Mouse (Mus musculus): ENCODE results near the gene Adamtsl1. TPM values are rescaled to one million over a fixed set of nuclear protein-coding genes. Genes with fewer than 3 reads are reported as not detected.
A peak's percentile ranks its signal among the peaks of the same experiment; 100 is the strongest.

The Adamtsl1 gene
- total RNA-seq, 2 experiments from 2014 or later: not detected

DNA sequence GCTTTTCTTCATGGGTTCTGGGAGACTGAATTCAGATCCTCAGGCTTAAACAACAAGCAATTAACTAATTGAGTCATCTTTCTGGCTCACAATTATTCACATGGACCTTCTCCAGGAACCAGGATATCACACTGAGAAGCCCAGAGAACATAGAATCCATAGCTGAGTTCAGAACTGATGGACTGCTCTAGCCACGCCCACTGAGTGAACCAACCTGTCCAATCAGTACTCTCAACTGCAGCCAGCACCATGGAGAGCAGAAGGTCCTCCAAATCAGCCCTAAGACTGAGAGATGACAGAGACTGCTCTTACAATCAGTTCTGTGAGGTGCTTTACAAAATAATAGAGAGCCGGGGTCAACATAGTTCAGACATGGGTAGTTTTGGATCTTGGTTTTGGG is 276.3 kb downstream of the Adamtsl1 start:
- 0 out of 2 replicates have a peak, but pooled peaks have one; percentile 37 for ATAC-seq (replicated peaks; ENCODE audit: poor library complexity)

DNA sequence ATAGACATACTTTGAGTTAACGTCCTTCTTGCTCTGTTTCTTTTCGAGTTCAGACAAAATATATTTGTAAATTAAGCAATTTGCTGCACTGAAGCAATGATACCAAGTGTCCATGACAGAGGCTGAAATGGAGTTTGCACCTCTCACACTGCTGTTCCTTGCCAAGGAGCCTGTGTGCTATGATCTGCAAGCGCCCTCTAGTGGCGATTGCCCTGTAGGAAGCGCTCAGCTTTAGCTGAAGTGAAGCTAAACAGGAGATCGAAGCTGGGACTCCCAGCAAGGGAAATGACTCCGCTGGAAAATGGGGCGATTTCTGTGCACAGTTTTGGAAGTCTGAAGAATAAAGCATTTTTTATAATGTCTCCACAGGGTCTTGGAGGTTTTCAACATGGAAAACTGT is 287.8 kb downstream of the Adamtsl1 start:
- peak; percentile 91 for ATAC-seq (replicated peaks; ENCODE audit: poor library complexity)

DNA sequence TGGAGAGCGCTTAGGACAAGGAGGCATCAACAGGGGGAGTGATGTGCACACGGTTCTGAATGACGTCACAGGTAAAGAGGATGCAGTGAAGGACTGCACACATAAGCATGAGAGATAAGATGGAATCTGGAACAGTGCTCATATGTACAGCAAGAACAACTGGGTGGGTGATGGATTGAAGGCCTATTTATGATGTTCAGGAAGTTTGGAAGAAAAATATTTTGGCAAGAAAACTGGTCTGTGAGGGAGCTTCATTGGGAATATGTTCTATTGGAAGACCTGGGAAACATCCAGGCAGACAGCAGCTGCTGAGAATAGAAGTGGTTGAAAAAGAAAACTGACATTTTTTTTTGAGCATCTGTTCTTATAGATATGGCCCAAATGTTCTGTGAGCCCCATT is 300.4 kb downstream of the Adamtsl1 start:
- ATAC-seq (replicated peaks; ENCODE audit: poor library complexity): no peak

DNA sequence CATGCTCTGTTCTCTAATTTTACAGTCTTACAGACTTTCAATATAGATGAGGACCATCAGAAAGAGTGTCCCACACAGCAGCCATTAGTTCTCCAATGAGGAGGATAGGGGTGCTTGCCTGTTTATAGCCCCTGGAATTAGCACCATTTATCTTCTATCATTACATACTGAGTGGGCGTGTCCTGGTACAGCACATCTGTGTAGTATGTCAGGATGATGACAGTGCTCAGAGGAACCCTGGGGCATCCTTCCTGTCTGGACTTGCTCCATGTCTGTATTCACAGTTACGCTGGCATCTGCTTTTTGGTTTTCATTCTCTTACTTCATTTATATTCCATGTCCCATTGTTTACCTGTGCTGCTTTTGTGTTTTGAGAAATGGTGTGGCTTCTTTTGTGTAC is 304.5 kb downstream of the Adamtsl1 start:
- ATAC-seq (replicated peaks; ENCODE audit: poor library complexity): no peak

DNA sequence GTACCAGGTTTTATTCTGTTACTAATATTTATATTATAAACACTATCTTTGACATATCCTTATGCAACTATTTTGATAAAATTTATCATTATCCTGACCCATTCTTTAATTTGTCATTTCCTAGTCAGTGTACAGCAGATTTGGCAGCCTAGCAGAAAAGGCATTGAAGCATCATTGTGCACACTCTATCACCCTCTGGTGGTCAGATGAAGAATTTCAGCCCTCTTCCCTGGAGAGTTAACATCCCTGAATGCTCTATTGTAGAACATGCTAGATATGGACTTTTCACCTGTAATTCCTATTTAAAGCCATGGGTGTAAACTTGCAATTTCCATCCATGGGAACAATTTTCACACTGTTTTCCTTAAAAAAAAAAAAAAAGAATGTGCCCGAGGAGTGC is 305.2 kb downstream of the Adamtsl1 start:
- ATAC-seq (replicated peaks; ENCODE audit: poor library complexity): peak; percentile 88

DNA sequence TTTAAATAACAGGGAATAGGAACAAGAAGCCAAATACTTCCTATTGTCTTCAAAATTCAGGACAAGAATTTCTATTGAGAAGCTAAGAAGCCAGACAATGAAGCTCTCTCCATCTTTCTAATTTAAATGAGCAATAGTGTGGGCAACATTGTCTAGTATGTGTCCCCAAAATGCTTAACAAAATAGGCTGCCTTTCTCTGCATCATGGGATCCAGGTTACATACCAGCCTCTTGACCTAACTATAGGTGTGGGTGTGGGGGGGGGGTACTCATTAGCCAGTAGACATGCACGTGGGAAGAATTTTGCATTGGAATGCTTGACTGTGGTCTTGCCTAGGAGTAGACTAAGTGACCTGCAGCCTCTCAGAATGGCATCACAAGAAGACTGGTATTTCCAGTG is 305.9 kb downstream of the Adamtsl1 start:
- no peak for ATAC-seq (replicated peaks; ENCODE audit: poor library complexity)

DNA sequence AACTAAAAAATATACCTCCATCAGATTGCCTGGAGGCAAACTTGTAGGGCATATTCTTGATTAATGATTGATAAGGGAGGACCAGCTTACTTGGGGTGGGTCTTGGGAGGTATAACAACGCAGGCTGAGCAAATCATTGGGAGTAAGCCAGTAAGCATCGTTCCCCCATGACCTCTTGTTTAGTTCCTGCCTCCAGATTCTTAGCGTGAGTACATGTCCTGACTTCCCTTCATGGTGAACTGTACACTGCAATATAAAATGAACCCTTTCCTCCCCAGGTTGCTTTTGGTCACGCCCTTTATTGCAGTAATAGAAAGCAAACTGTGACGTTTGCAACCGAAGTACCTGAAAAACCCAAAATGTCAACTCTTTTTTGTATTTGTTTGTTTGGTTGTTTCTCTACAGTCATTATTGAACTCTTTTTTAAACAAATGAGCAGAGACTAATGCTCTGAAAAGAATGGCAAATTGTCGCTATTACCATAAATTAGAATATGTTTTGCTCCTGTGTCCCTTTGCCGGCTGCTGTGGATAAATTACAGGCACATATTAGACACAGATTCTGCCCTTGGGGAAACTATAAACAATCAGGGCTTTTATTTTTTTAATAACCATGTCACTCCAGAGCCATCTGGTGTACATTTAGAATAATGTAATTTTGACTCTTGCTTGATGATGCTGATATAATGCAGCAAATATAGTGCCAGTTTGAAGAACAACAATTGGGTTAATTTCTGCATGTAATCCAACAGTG is 310.2 kb downstream of the Adamtsl1 start:
- no peak for ATAC-seq (replicated peaks; ENCODE audit: poor library complexity)

DNA sequence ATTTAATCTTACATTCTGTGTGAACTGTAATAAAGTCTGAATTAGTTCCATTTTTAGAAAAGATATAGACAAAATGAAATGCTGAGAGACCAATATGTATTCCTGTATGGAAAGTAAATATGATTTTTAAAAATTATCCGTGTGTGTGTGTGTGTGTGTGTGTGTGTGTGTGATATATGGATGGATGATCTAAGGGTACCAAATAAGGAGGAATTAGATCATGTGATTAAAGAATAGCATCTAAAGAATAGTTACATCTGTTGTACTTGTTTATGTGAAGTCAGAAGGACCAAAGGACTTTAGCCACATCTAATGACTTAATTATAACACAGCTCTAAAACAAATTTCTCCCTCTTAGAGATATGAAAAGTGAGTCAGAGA is 310.7 kb downstream of the Adamtsl1 start:
- no peak for ATAC-seq (replicated peaks; ENCODE audit: poor library complexity)

DNA sequence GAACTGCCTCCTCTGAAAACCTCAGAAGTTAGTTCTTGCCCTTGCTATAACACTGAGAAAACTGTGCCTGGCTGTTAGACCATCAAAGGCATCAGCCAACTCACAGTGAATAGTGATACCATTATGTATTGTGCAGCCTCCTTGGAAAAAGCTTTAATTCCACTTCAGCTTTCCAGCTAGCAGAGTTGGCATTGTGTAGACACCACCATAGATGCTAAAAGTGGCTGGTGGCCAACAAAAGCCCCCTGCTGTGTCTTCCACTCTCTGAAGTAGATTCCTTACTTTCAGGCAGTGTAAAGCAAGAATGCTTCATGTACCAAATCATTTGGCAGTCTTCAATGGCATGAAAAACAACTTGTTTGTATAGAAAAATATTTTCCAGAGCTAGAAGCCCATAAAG is 323.1 kb downstream of the Adamtsl1 start:
- ATAC-seq (replicated peaks; ENCODE audit: poor library complexity): no peak

DNA sequence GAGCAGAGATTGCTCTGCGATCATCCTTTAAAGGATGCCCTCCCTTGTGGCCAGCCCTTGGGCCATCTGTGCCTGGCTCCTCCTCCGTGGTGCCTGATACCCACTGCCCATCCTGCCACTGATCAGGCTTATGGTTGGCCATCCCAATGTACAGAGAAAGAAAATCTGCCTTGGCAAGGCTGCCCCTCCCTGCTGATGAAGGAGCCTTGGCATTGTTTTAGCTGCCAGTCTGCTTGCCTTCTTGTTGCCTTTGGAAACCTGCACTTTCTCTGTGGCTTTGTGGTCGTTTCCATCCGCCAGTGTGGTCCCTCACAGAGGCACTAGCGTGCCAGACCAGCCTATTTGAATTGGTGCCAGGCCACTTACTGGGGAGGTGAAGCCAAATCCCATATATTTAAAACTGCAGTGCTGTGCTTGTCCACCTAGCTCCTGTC is 323.6 kb downstream of the Adamtsl1 start:
- 0 out of 2 replicates have a peak, but pooled peaks have one; percentile 23 for ATAC-seq (replicated peaks; ENCODE audit: poor library complexity)

DNA sequence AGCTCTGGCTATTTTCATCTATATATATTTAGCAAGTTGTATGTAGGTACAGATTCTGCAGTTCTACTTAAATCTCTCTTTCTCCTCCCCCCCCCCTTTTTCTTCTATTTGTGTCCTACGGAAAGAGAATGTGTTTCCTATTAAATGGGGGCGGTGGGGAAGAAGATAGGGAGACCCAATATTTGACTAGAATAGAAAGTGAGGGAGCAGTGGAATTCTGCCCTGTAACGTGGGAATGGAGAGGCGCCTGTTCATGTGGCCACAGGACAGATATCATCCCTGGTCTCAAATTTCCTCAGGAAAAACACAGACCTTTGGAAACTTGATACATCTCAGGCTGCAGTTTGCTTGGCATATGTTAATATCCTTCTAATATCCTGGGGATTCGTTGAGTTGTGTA is 324.1 kb downstream of the Adamtsl1 start:
- no peak for ATAC-seq (replicated peaks; ENCODE audit: poor library complexity)

DNA sequence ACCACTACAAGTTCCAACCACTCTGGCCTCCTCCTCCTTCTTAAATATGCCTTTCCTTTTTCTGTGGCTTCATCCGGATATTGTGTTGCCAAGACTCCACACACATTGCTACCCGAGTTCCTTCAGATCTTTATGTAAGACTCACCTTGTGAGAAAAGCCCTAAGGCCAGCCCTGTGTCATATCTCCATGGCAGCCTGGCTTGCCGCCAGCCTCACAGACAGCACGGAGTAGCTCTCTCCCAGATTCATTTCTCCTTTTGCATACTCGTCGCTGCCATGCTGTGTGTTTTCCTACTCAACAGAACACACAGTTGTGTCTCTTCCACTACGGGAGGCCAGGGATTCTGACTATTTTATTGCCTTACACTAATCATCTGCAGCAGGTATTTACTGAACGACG is 328.1 kb downstream of the Adamtsl1 start:
- no peak for ATAC-seq (replicated peaks; ENCODE audit: poor library complexity)

DNA sequence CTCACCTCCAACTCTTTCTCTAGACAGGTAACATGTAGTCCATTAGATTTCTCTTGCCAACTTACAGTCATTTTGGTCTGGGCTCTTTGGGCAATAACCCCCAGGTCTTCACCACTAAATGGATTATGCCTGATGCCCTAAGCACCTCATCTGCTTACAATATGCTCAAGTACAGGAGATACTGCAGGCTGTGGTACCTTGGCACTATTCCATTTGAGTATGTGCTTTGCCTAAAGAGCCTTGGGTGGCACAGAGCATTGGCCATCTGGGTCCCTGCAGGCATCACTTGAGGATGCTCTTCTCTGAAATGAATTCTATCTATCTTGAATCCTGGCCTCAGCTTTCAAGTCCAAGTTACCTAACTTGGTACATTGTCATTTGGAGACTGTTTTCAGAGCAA is 330.4 kb downstream of the Adamtsl1 start:
- no peak for ATAC-seq (replicated peaks; ENCODE audit: poor library complexity)

DNA sequence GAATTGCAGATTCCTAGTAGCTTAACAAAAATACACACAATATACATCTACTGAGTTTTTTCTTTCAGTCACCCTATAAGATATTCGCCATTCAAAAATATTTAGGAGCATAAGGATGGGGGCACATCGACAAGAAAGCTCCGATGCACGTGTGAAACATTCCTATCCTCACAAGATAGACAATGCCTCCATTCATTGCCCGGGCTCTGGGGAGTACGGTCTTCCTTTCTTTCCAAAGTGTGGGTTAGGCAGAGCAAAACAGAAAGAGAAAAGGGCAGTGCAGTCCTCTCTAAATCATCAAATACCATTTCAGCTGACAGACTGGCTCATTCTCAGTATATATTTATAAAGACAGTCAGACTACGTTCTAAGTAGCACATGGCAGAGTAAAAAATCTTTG is 332.0 kb downstream of the Adamtsl1 start:
- no peak for ATAC-seq (replicated peaks; ENCODE audit: poor library complexity)

DNA sequence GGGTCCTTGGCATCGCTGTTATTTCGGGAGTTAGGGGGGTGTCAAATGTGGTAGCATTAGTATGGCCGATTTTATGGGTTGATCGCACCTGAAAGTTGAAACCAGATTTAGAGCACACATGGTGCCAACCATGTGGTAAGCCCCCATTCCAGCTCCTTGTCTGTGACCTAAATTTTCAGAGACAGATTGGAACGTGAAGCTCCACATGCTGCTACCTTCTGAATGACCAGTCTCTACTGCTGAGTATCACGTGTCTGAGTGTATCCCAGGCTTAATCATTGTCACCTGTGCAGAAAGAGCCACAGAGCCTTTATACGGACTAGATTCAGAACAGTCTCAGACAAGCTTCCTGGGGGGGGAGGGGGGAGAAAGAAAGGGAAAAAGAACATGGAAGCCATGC is 339.4 kb downstream of the Adamtsl1 start:
- ATAC-seq (replicated peaks; ENCODE audit: poor library complexity): no peak

DNA sequence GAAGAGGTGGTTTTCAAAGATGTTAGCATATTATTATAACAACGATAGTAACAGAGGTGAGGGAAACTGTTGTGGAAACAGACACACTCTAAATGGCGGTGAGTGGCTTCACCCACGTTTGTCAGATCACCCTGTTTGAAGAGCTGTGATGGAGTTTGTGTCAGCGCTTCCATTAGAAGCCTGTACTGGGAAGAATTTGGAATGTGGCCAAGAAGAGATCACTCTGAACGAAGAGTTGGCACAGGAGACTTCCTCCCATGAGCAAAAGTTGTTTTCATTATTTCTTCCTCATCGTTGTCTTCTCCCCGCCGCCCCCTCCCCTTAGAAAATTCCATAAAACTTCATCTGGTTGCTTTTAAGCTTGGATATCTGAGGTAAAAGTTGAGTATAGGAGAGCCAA is 340.5 kb downstream of the Adamtsl1 start:
- ATAC-seq (replicated peaks; ENCODE audit: poor library complexity): no peak

DNA sequence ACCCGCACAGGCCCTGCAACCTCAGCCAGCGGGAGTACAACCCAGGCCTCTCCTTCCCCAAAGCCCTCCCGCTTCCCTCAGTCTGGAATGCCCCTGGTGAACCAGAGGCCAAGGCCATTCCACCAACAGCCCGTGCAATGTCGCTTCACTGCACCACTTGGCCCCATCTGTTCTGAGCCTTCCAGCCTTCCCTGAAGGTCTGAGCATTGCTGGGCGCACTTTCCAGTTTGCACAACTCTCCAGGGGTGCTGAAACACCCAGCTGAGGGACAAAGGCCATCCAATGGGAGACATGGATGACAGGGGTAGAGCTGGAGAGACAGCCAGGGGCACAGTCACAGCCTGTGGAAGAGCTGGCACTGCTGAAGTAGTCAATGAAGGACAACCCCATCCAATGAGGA is 365.4 kb downstream of the Adamtsl1 start:
- ATAC-seq (replicated peaks; ENCODE audit: poor library complexity): no peak

DNA sequence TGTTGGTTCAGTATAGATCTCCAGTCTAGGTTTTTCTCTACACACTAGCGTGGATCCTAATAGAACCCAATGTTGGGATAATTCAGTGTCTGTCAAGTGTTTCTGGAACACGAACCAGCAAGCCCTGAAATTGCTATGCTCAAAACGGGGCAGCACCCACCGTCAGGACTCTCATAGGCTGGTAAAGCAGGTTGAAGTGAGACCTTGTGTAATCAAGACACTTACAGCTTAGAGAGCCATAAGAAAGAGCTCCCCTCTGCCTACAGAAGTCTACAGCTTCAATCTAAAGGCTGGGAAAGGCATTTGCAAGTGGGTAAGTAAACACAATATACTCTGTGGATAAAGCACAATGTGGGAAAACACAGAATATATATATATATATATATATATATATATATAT is 367.3 kb downstream of the Adamtsl1 start:
- ATAC-seq (replicated peaks; ENCODE audit: poor library complexity): no peak

DNA sequence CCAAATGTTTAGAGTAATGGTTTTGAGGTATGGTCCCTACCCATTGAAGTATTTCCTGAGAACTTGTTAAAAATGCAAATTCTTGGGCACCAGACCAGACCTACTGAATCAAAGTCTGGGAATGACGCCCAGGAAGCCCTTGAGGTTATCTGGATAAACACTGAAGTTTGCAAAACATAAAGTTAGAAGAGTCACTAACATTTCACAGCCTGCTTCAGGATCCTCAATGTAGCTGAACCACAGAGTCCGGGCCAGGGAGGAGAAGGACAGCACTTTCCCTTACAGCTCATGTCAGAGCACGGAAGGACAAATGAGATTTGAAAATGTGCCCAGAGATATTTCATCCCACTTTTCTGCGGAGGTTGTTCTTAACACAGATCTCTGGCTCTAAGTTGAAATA is 370.1 kb downstream of the Adamtsl1 start:
- ATAC-seq (replicated peaks; ENCODE audit: poor library complexity): no peak

DNA sequence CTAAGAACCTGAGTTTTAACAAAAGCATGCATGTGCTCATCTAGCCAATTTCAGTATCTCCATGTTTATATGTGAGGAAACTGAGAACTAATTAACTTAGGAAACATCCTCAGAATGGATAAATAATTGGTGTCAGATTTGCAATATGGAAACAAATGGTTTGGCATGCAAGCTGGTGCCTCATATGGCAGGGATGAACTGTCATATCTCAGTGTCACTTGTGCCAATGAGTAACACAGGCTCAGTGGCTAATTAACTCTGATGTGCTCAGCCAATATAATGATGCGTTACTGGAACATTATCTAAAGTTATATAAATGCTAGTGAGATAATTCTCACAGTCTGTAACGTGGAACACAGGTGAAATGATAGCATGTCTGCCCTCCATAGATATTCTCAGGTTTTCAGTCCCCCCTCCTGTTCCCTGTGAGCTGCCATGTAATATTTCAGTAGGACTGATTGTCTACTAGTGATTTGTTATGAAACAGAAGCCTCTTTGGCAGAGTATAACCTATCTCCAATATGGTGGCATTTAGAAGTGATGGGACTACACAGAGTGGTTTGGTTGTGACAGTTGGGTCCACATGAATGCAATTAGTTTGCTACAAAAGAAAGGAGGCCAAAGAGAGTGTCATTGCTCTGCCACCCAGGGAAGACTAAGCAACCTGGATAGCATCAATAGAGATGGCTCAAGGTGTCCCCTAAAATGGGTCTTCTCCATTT is 376.1 kb downstream of the Adamtsl1 start:
- no peak for ATAC-seq (replicated peaks; ENCODE audit: poor library complexity)

DNA sequence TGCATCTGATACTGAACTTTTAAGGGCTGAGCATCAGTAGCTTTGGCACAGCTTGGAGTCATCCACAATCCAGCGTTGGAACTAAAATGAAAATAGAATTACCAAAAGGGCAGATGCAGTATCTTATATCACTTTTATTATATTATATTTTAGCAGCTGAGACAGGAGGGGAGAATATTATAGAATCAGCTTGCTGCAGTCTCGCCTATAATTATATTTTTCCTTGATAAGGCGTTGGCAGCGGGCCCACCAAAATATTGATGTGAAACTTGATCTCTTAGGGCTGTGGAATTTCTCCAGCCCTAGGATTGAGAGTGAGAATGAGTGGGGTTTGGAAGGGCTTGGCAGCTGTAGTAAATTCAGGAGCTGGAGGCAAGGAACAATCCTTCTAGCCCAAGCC is 387.3 kb downstream of the Adamtsl1 start:
- no peak for ATAC-seq (replicated peaks; ENCODE audit: poor library complexity)

DNA sequence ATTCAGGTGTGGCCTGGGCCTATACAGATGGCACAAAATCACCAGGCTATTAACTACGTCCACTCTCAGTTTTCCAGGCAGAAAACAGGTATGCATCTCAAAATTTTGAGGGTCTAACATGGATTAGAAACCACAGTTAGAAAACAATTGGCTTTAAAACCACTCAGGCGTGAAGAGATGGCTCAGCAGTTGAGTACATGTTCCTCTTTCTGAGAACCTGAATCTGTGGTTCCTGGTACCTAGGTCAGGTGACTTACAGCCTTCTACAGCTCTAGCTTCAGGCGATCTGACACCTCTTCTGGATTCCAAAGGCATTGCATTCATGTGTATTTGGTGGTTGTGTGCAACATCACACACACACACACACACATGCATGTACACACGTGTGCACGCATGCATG is 390.2 kb downstream of the Adamtsl1 start:
- no peak for ATAC-seq (replicated peaks; ENCODE audit: poor library complexity)

DNA sequence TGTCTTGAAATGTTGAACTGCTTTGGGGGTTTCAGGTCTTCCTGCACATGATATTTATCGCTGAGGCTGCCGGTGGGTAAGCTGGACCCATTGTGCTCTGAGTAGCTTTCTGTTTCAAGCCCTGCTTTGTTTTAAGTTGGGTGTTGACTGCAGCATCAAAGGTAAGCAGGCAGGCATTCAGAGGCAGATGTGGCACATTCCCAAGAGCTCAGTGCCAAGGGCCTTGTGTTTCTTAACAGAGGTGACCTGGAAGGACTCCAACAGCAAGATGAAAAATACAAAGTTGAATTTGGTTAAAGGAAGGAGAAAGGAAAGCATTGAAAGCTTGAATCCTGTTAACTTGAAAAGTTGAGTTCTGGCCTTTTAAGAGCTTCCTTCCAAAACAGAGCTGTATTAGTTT is 402.1 kb downstream of the Adamtsl1 start:
- no peak for ATAC-seq (replicated peaks; ENCODE audit: poor library complexity)

All from megakaryocyte progenitor cell, adult 5-6 weeks (primary cell).